Mouse (Mus musculus): Measurements from ENCODE around the gene 1810010H24Rik.

- TF ChIP-seq FOSL1 (IDR thresholded peaks at IDR 0.05; ENCODE audit: insufficient read depth, low read length, poor library complexity, severe bottlenecking) (no peak), CTCF (IDR thresholded peaks at IDR 0.05; ENCODE audit: control insufficient read depth, insufficient read depth, insufficient read length) (no peak), MYOD1 (IDR thresholded peaks at IDR 0.05; ENCODE audit: control insufficient read depth, insufficient read length, low read depth) (no peak), MAX (IDR thresholded peaks at IDR 0.05) (no peak), USF1 (IDR thresholded peaks at IDR 0.05; ENCODE audit: low read depth) (no peak), MYOG (IDR thresholded peaks at IDR 0.05; ENCODE audit: control insufficient read depth, extremely low read depth, insufficient read length) (no peak)
Observed at GRCm38 (mm10) chr11:106998651-106999150, 26.8 kb upstream of the 1810010H24Rik start.
